Mouse (Mus musculus): Measurements from ENCODE around the gene Cers3. TPM values are rescaled to one million over a fixed set of nuclear protein-coding genes. Genes with fewer than 3 reads are reported as not detected.

Gene Cers3
- total RNA-seq, 2 experiments from 2014 or later, result 0.10 to 0.23 TPM

- no peak for DNase-seq
Observed at GRCm38 (mm10) chr7:66779944-66780942, 36.9 kb downstream of the Cers3 start.

DNA sequence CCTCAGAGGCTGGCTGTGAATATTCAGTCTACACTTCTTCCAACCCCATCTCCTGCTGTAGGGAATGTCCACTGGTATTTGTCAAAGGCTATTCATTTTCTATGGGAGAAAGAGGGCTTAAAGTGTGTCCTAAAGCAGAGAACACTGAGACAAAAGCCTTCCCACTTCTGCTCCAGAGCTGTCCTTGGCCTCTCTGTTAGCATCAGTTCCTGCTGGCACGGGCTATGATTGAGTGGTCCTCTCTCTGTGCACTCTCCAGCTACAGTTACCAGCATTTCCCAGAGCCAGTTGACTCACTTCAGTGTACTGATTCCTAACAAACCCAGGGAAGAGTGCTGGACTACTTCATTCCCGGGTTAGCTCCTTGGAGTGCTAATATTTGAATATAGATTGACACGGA is 43.2 kb downstream of the Cers3 start:
- peak; percentile 63 for DNase-seq

- peak; percentile 50 to 61 for DNase-seq
Observed at GRCm38 (mm10) chr7:66787816-66788215, 44.5 kb downstream of the Cers3 start.

DNA sequence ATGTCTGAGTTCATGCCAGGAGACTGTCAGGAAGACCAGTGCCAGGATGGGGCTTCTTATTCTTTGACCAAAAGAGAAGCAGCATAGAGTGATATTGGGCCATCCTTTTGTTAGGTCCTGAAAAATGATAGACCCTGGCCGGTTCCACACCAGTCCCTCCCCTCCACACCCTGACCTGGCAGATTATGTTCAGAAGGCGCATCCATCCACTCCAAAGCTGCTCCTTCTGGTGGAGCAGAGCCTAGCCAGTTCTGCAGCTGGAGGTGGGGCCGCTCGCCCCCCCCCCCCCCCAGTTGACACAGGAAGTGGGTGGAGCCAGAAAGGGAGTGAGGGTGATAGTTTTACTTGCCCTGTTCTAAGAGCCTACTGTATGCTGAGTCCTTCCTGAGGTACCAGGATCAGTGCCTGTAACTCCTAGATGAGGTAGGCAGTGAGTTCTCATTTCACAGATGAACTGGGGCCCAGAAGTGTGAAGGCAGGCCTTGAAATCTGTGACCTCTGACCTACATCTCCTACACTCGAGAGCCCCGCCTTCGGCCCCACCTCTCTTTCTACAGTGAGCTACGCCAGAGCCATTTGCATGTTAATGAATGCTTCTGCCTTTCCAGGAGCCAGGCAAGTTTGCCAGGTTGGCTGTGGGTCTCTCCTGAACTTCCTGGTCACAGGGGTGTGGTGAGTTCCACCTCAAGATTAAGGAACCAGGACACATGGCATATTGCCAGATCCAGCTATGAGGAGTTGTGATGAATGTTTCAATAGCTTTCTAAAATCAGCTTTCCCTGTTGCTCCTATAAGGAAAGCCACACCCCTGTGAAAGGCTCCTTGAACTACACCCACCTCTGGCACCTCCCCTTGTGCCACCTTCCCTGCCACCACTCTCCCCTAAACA is 46.8 kb downstream of the Cers3 start:
- DNase-seq, result no peak

DNA sequence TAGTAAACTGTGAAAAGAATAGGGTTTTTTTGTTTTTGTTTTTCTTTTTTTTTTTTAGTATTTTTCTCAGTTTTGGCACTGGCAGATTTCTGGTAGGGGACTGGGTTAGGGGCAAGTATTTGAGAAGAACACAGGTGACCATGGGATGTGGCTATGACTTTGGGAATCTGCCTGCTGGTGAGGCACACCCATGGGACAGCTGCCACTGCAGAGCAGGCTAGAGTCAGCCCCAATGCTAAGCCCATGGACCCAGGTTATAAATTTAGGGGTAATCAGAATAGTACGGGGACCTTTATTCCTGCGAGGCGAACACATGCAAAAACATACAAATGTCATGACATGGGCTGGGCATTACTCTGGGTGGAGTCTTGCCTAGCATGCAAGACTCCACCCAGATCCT is 47.7 kb downstream of the Cers3 start:
- no peak for DNase-seq

DNA sequence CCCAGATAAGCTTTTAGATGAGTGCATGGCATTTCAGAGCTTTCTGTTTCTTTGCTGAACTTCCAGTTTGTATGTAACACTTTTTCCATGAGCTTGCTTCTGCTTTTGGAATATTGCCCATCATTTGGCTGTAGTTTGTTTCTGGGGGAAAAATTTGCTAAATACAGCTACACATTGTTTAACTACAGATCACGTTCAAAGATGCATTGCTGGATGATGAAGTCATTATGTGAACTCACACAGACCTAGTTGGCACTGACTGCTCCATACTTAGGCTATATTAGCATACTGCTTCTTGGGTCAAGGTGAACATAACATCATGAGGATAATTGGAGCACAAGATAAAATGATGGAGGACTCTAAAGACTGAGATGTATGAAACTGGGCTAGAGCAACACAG is 53.6 kb downstream of the Cers3 start:
- DNase-seq, result no peak

- DNase-seq, result no peak
Observed at GRCm38 (mm10) chr7:66797345-66797744, 54.0 kb downstream of the Cers3 start.

GRCm38 (mm10) chr7:66798826-66799225 is 55.5 kb downstream of the Cers3 start:
- DNase-seq, result no peak

GRCm38 (mm10) chr7:66800784-66801183 is 57.5 kb downstream of the Cers3 start:
- no peak for DNase-seq

DNA sequence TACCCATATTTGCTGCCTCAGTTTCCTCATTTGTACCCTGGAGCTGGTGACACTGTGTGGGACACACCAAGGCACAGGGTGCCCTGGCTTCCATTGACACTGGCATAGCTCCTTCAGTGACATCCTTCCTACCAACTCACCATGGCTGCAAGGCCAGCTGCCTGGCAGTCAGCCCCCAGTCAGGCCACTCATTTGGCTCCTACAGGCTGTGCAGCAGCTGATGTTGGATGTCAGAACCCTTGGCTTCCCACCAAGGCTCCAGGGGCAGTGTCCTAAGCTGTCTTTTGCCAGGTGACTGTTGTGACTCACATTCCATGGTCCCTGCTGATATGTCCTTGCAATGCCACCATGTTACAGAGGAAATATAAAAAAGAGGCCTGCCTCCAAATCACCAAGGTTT is 58.5 kb downstream of the Cers3 start:
- peak; percentile 82 to 86 for DNase-seq

DNA sequence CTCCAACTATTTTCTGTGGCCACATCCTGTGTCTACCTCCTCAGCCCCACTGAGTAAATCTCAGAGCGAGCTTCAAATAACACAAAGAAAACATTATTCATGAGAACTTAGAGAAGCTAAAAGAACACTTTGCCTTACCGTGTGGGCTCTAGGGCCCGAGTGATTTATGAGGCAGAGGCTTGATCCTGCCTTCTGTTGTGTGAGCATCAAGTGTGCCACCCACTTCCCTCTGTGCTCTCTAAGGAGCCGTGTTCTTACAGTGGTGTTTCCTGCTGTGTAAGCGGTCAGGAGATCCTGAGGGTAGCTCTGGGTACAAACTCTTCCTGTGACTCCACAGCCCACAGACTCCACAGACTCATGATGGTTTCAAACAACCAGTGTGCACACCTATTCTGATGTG is 60.5 kb downstream of the Cers3 start:
- no peak for DNase-seq

DNA sequence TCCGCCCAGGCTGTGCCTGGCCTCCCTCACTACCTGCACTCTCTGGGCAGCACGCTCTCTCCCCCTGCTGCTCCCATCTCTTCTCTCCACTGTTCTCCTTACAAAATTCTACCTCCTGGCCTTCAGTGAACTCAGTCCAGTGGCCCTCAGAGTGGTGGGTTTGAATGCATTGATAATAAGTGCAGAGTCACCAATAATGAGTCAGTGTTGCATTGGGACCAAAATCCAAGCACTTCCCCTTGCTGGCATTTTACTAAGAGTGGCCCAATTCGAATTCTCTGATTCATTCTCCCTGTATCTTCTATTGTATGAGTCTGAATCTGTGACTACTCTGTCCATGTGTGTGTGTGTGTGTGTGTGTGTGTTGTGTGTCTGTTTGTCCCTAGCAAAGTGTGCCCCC is 63.5 kb downstream of the Cers3 start:
- DNase-seq, result peak in 1 of 2 experiments; percentile 40

DNA sequence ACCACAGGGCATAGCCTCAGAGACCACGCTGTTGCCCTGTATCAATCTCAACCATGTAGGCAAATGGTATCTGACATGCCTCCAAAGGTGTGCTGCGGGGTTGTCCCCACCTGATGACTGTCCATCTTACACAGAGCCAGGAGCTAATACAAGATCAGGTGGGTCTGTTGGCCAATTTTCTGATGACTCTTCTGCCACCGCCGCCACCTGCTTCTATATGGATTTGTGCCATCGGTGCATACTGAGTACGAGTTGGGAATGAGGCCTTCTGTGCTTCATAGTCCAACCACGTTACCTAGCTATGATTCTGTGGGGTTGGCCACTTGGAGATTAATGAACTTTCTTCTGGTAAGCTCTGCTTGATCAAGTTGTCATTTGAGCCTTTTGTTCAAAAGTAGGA is 67.1 kb downstream of the Cers3 start:
- DNase-seq, result no peak

GRCm38 (mm10) chr7:66811294-66811693 is 68.0 kb downstream of the Cers3 start:
- DNase-seq, result no peak

GRCm38 (mm10) chr7:66812289-66812688 is 69.0 kb downstream of the Cers3 start:
- no peak for DNase-seq

DNA sequence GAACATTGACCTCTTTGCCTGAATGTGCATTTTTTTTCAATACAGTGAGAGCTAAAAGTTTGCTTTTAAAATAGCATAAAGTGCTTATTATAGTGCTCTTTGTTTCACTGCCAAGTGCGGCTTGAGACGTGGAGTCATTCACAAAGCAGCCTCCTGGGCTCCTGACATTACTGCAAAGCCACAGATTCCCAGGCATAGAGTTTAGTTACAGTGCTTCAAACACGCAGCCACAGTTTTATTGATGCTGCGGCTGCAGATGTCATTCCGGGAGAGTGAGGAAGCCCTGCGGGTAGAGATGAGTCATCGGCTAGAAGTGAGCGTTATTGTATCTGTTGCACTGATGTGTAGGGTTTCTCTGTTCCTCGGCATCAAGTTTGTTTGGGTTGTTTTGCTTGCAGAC is 69.4 kb downstream of the Cers3 start:
- peak; percentile 34 to 39 for DNase-seq

DNA sequence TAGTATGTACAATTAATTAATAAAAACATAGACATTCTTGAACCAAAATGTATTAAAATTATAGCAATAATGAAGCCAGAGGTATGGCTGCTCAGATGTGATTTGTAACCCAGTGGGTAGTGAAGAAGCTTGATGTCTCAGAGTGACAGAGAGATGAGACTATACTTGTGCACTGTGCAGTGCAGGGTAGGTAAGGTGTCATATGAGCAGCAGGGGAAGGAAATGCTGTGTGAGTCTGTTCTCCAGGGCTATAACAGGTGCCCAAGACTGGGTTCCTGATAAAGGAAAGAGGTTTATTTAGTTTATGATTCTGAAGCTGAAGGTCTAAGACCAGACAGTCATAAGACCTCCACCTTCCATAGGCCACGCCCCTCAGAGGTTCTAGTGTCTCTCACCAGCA is 69.9 kb downstream of the Cers3 start:
- no peak for DNase-seq

DNA sequence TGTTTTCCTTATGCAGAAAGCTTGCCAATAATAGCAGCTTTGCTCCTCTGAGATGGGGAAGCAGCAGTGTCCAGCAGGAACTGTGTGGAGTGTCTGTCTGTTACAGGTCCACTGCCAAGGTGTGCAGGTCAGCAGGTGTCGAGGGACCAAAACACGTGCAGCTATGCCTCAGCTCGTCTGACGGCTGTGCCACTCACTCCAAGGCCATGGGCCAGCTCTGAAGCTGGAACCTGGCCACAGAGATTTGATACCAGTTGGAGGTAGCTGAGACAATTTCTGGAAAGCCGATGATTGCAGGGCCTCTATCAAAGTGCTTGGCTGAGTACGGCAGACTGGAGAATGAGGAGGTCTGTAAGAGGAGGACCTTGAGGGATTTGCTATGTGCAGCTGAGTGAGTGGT is 72.2 kb downstream of the Cers3 start:
- no peak for DNase-seq

GRCm38 (mm10) chr7:66820034-66820433 is 76.7 kb downstream of the Cers3 start:
- peak; percentile 50 to 69 for DNase-seq

- no peak for DNase-seq
Observed at GRCm38 (mm10) chr7:66830803-66831202, 87.5 kb downstream of the Cers3 start.

- peak; percentile 44 to 61 for DNase-seq
Observed at GRCm38 (mm10) chr7:66831295-66831694, 88.0 kb downstream of the Cers3 start.

GRCm38 (mm10) chr7:66839463-66840007 is 96.2 kb downstream of the Cers3 start, which contains the start of gene Adamts17:
Gene Adamts17 (plus strand): TSS chr7:66839735.
- peak; percentile 93 to 94 for DNase-seq
